Comparison of ENCODE assay signal across 1 mouse cellular context in the genomic region with DNA sequence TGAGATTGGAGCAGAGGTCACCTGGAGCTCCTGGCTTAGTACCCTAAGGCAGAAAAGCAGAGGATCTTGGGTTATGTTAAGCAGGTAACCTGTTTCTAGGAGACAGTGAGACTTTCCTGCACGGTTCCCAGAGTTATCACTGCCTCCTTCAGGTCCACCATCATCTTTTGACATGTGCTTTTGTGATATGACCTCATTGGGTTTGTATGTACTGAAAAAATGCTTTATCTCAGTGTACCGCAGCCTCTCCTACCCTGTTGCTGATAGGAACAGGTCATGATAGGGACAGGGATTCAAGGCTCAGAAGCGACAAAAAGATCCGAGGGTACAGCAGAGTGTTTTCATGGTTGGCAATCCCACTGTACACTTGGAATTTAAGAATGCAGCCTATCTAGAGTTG.
TF ChIP-seq lines count a peak whose summit lies in the region.

No protein-coding gene starts in this region.

TF ChIP-seq in MEL, 35 proteins besides CTCF, POLR2A, EP300 and RAD21 (continued from another document):
- TF ChIP-seq JUND (IDR thresholded peaks at IDR 0.05; ENCODE audit: low read depth, low read length) (no peak), MAZ (IDR thresholded peaks at IDR 0.05; ENCODE audit: low read depth, low read length) (no peak)
